Mouse (Mus musculus) testis, adult 2 months (tissue): ENCODE results near the gene Slc35g2.

Experiments
- CTCF ChIP-seq: fragments of 200-500 bp; IDR thresholded peaks from 2 replicates; pipeline ENCODE4 v1.5.1; 2012; ENCODE audit warnings: low read depth, mild to moderate bottlenecking, inconsistent platforms, low read length, moderate library complexity; ENCODE audit not compliant: control insufficient read depth, insufficient read depth, insufficient replicate concordance
- POLR2A ChIP-seq: fragments of 200-500 bp; IDR thresholded peaks from 2 replicates; pipeline ENCODE4 v1.6.1; 2012; ENCODE audit warnings: low read depth, mild to moderate bottlenecking, inconsistent platforms, low read length, moderate library complexity; ENCODE audit not compliant: control insufficient read depth

DNA sequence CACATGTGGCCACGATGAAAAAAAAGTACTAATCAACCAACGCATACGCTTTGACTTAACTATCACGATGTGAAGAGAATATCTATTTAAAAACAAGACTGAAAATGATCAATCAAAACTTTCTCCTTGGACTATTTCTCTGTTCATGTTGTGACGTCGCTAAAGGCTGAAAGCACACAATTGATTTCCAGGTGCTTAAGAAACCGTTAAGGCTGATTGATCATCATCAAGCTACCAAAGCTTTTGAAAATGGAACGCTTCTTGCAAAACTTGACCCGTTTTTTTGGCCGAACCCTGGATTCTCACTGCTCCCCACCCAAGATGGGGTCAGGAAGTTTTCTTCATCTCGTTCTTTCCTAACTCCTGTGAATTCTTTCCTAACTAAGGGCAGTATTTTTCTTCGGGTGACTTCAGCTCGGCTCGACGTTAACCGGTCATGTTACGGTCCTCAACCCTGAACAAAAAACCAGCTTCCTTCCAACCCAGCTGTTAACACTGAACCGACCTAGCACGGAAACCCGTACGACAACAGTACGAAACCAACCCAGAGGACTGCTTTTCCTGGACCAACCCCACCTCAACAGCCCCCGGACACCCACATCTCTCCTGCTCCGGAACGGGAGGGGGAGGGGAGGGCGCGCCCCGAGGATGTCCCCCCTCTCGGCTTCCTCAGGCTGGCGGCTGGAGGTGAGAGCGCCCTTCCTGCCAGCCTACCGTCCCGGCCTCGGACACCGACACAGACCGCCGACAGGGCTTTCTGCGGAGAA lies 25.8 kb downstream of the Slc35g2 start:
- TF ChIP-seq CTCF, result no peak
- TF ChIP-seq POLR2A, result no peak
